Mouse (Mus musculus) heart, postnatal 14 days (tissue): ENCODE measurements at regions not wholly inside any gene's neighbourhood (a gene's known extent, or its start where the extent isn't known, plus 50 kb on each side); places are given as distances from the start of the nearest gene placed in this dataset.
A peak's percentile ranks its signal among the peaks of the same experiment; 100 is the strongest.
"Not testable (repeated sequence)": the region's sequence is repeated elsewhere in the genome, so short reads cannot be mapped to it uniquely, and the experiment has no call there.

Source experiments
- DNase-seq, 2 experiments: peaks; one replicate each; pipeline ENCODE4 v3.0.0; 2021 to 2022
- intact Hi-C: fragments of 180-260 bp; cut with DNase I; formaldehyde crosslinking; loops from one replicate; pipeline ENCODE4 v1.15.1; 2025

DNA sequence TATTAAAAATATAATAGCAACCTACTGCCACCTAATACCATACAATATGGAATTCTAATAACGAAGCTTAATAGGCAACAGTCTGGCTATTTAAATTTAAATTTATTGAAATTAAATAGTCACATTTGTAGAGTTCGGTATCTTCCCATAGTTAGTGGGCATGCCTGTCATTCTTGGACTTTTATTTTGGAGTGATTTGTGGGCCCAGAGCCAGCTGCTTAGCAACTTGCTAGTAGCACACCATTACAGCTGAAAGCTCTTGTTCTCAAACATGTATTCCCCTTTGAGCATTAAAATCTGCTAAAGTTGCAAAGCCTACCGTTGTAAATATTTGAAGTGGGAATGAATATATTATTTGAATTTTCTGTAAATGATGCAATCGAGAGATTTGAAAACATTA lies 359.2 kb upstream of the Nrsn1 start:
- DNase-seq = peak; percentile 32 to 77
- intact Hi-C loops = no loop called here

DNA sequence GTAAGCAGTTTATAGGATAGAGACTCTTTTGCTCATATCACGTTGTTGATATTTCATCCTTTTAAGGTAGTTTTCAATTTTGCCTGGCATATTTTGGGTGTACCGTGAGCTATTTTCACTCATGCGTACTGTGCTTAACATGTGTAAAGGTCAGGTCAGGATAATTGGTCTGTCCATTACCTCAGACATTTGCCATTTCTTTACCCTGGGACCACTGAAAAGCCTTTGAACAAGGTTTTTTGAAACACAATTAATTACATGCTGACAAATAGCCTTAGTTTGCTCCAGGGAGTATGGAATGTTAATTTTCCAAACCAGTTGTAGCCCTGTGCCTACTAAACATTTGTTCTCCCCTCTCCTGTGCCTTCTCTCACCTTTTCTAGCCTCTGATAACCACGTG lies 347.3 kb upstream of the Nrsn1 start:
- no peak for DNase-seq
- intact Hi-C loops = no loop called here

DNA sequence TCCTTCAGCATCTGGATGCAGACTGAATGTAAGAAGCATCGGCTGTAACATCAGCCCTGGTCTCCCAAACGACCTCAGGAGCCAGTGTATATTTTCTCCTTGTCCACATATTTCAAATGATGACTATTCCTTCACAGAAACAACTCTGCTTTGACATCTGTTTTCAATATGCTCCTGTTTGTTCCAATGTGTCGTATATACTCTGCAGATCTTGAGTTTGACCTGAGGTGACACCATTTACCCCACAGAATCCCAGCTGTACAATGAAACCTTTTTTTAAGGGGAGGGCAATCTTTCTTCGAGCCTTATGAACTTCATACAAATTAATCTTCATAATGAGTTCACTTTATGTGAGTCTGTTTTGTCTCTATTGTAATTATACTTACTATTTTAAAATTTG lies 341.7 kb upstream of the Nrsn1 start:
- intact Hi-C loops = no loop called here
- DNase-seq = no peak

DNA sequence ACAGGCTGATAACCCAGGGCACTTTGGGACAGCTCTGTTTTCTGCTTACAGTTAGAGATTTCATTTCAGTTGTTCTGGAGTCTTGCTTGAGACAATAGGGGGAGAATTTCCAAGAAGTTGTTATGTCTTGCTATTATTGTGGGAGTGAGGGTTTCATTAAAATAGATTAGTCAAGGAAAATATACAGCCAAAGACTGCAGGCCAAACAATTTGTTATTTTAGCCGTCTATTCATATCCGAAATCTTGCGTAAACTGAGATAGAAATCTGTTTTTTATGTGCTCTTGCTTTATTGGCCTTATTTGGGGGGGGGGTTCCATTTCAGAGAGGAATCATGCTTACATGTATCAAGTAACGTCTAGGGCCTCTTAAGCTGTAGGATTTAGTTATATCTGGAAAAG lies 339.3 kb upstream of the Nrsn1 start:
- intact Hi-C loops = no loop called here
- DNase-seq = no peak

DNA sequence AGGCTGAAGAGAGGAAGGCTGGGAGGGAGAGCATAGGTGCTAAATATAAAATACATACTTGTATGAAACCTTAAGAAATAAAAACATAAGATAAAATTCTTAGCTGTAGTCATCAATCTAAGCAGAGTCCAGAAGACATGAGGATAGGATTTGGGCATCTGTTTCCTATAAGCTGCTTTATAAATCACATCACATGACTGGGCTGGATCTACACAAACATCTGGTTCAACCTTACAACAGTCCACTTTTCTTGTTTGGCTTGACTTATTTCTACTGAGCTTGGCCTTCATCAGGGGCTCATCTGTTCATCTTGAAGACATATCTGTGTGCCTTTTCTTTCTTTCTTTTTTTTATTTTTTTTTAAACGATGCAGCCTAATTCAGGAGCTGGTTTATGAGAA lies 338.9 kb upstream of the Nrsn1 start:
- no peak for DNase-seq
- intact Hi-C loops = no loop called here

DNA sequence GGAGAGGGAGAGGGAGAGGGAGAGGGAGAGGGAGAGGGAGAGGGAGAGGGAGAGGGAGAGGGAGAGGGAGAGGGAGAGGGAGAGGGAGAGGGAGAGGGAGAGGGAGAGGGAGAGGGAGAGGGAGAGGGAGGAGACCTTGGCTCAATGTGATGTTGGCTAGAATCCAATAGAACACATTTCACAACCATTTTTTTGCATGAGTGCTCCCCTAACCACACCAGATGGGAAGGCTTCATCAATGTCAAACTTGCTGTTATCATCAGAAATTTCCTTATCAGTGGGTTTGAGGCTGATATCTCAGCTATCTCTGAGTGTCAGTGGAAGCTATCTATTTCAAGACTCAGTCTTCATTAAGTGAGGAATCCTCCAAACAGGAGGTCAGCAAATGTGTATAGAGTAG lies 331.0 kb upstream of the Nrsn1 start:
- intact Hi-C loops, DNase-seq: not testable (repeated sequence)

DNA sequence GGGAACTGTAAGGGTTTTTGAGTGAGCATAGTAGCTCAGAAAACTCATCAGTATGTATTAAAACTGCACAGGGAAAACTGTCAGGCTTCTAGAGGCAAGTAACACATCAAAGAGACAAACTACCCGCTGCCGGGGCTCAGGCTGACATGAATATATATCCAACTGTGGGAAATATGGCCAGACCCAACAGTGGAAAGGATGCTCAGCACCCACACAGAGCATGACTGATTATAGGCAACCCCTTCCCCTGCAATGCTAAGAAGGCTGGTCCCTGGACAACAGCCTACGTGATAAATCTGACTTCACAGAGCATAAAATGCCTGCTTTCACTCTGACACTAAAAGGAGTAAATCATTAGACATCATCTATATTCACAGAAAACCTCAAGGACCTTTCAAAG lies 324.3 kb upstream of the Nrsn1 start:
- intact Hi-C loops = no loop called here

DNA sequence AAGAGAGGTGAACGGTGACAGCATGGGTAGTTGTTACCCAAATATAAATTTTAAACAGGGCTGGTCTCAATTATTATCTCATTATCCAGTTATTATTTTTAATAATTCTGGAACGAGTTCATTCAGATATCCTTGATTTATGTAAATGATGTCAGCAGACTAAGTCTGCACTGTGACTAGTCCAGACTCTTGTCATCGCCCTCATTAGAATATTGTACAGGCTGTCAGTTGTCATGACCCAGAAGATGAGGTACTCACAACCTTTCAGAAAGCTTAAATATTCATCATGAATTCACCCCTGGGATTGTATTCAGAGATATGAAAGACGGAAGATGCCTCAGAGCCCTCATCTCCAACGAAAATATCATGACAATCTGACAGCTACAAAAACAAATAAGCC lies 300.3 kb upstream of the Nrsn1 start:
- intact Hi-C loops = no loop called here
- DNase-seq = no peak

More for the DNA sequence above, 324.3 kb upstream of the Nrsn1 start:
- no peak for DNase-seq

DNA sequence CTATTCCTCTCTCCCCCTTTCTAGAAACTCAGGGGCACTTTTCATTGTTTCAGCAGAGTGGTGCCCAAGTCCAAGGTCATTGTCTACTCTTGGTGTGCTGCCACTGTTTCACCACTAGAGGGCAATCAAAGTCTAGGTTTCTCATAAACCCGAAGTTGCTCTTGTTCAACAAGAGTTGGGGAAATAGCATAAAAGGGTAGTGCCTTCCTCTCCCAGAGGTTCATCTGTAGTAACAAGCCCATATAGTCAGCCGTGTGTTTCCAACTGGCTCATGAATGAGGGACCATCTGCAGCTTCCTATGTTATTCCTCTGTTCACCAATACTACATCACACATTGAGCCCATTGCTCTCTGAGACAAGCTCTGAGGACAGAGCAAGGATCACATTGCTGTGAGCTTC lies 292.4 kb upstream of the Nrsn1 start:
- DNase-seq = peak; percentile 5 to 57
- intact Hi-C loops = loop anchor here (10.0 kb wide), 1 partner anchor 372 kb away; no protein-coding TSS in a partner anchor

DNA sequence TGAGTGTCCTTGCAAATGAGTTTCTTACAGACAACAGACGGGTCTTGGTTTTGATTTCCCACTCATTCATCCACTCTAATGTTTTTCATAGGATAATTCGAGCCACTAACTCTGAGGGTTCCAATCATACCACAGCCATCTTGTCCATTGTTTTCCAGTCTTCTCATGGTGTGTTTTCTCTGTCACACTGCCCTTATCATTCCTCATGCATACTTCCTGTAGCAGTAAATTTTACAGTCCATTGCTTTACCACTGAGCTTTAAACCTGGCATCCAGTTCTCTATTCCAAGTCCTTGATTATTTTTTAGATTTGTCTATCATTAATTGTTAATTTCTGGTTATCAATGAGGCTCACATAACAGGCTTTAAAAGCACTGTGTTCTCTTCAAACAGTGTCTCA lies 290.0 kb upstream of the Nrsn1 start:
- intact Hi-C loops = loop anchor here (10.0 kb wide), 1 partner anchor 374 kb away; no protein-coding TSS in a partner anchor
- no peak for DNase-seq

DNA sequence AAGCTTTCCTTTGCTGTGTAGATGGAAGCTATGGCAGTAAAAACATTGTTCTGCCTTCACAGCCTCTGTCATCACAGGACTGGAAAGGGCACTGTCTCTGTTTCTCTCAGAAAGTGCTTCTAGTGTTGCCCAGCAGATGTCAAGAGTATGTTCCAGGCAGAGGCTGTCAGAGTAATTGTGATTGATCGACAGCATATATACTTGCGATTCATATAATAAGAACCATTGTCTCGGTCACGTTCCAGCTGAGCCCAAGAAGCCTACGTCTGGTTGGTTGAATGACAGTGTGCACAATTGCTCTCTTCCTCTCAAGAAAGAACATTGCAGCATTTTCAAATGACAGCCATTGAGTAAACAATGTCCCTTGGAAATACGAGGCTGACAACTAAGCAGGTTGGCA lies 284.7 kb upstream of the Nrsn1 start:
- intact Hi-C loops = no loop called here
- DNase-seq = no peak

DNA sequence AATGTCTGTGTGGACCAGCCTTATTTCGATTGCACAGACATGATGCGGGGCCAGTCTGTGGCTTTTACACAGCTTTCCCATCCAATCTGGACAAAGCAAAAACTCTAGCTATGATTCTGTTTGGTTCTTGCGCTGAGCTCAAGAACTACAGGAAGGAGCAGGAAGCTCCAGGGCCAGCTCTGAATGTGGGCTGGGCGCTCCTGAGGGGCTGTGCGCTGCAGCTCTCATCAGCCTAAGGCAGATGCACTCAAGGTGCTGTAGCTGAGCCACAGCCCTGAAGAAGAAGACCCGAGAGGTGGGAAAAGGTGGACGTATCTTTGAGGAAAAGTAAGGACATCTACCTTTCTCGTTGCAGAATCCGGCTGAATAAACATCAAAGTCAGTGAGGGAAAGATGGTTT lies 278.2 kb upstream of the Nrsn1 start:
- DNase-seq = no peak
- intact Hi-C loops = no loop called here

DNA sequence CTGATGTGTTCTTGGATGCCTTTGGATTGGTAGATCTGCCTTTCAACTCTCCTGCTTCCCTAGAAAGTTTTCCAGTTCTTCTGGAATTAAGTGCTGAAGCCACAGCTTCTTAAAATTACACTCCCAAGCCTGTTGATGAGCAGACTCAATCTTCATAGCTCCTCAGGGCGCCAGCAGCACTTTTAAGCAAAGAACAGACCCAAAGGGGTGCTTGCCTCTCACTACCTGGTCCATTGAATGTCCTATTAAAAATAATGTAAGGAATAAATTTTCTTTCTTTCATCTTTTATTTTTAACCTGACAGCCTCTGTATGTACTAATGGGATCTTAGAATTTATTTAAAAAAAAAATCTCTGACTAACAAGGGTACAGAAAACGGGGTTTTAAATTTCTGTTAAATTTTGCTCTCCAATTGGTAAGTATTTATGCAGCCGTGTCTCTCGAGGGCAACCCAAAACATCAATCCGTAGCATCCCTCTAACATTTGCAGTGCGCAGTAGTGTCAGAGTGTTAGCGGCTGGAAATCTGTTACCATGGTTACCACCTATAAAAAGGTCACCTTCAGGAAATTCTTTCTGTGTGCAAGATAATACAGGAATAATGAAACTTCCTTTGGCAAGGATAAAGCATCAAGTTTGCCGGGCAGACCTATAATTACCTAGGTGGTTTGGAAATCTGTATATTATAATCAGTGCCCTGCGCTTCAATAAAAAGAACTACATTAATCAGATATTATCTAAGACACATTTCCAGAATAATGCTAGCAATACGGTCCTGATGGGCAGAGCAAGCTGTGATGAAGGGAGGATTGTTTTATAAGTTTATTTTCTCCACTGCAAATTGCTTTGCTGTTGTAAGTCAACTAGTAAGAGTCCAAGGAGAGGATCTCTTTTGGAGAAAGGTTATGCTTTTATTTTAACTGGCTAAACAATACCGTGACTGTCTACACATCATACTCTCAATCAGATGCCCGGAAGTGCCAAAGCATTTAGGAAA lies 277.1 kb upstream of the Nrsn1 start:
- DNase-seq = no peak
- intact Hi-C loops = no loop called here

DNA sequence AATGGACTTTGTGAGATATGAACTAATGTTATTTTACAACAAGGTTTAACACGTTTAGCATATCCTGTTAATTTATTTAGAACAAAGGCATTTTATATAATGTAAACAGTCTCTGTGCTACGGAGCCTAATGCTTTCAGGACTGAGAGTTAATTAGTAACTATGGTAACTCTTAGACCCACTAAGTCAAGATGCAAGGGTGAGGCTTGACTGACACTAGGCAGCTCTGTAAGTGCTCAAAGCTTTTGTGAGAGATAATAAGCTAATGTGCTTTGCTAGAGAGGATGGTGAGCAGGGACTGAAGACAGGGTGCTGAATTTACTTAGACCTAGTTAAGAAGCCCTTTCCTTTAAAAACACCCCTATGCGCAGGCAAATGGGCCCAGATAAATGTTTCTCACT lies 253.8 kb upstream of the Nrsn1 start:
- intact Hi-C loops = no loop called here

DNA sequence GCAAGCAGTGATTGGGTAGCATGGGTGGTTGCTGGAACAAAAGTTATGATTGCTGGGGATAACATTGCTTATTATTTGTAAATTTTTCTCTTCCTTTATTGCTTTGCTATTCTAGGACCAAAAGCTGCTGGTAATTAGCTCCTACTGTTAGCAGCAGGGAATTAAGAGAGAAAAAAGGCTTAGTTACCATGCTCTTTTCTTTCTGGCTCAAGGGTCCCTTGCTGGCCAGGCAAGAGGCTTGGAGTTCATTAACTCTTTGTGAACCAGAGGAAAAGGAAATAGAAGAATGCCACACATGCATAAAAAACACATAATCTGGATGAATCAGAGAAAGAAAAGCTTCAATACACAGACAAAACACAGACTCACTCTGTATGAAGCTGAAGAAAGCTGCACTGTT lies 237.1 kb upstream of the Nrsn1 start:
- intact Hi-C loops = no loop called here
- DNase-seq = no peak

More for the DNA sequence above, 253.8 kb upstream of the Nrsn1 start:
- DNase-seq = no peak

DNA sequence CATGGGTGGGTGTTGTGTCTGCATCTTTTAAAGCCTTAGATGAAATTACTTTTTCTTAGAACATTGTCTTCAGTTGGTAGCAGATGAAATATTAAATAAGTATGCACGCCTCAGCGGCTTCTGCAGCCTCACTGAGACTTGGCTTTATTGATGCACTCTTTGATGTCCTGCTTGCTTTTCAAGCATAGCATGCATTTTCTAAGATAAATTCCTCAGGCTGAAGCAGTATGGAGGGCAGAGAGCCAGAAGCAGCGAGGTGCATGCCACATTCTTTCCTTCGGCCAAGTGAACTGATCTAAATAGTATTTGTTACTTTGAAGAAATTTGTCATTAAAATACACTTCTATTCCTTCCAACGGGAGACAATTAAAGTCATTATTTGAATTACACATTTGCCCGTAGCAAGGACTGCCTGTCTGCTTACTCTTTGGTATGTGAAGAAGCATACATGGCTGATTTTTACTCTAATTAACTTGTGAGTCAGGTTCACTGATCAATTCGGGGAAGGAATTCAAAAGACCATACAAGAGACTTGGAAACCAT lies 224.3 kb upstream of the Nrsn1 start:
- no peak for DNase-seq
- intact Hi-C loops = no loop called here

DNA sequence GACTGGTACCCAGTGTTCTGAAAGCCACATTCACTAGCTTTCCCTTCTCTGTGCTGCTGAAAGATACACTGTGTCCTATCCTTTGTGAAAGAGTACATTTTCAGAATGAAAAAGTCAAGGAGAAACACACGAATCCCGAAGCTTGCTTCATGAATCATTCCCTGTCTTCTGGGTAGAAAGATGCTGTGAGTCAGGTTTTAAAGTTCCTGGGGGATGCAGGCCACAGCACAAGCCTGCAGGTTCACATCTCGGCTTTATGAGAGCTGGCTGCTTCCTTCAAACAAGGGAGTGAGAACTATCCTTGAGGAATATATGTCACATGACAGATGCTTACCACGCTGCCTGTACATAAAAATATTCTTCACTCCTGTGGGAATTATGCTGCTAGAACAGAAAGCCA lies 219.7 kb upstream of the Nrsn1 start:
- DNase-seq = no peak
- intact Hi-C loops = no loop called here

DNA sequence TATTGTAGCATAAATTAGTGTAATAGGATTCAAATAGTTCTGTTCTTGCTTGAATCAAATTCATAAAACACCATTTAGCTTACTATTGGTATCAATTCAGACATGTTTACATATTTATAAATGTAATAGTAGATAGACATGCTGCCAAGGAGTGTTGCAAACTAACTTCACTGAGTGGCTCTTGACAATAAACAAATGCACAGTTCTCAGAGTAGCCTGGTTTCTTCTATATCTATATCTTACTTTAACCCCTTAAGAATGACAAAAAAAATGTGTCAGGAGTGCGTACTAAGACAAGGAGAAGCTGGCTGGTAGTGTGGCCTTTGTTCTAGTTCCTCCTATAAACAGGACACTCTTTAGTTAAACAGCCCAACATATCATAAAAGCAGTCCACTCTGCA lies 213.0 kb upstream of the Nrsn1 start:
- no peak for DNase-seq
- intact Hi-C loops = no loop called here

DNA sequence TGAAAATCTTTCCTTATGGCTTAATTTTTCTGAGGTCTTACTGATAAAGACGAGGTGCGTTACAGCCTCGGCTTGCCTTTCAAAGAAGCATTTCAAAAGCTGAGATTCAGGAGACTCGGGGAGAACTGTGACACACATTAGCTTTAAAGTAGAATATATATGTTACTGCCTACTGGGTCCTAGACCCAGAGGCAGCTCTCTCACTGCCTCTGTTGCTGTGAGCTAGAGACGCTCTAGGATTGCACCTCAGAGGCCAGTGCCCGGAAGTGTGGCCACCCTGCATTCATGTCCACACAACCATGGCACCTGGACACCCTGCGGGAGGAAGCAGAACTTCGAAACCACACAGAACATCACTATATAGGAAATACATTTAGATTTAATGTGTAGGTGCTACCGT lies 181.6 kb upstream of the Nrsn1 start:
- intact Hi-C loops = no loop called here

DNA sequence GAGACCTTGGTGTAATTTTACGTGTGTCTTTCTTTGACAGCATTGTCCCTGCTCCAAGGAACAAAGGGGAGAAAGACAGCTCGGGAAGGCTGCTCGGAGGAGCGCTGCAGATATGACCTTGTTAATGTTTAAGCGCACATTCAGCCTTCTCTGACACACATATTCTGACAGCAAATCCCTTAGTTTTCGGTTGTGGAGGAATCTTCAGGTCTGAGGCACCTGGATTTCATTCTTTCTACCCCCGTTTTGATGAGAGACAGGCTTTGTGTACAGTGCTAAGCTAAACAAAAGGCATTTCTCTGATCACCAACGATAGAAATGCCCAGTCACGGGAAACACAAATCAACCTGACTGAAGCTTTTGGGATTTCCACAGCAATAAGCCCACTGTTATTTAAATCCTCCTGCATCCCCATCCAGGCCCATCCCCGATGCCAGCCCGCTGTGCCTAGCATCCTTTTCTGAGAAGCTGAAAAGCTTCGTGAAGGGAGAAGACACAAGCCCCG lies 181.1 kb upstream of the Nrsn1 start:
- no peak for DNase-seq
- intact Hi-C loops = no loop called here

More for the DNA sequence above, 181.6 kb upstream of the Nrsn1 start:
- DNase-seq = no peak

DNA sequence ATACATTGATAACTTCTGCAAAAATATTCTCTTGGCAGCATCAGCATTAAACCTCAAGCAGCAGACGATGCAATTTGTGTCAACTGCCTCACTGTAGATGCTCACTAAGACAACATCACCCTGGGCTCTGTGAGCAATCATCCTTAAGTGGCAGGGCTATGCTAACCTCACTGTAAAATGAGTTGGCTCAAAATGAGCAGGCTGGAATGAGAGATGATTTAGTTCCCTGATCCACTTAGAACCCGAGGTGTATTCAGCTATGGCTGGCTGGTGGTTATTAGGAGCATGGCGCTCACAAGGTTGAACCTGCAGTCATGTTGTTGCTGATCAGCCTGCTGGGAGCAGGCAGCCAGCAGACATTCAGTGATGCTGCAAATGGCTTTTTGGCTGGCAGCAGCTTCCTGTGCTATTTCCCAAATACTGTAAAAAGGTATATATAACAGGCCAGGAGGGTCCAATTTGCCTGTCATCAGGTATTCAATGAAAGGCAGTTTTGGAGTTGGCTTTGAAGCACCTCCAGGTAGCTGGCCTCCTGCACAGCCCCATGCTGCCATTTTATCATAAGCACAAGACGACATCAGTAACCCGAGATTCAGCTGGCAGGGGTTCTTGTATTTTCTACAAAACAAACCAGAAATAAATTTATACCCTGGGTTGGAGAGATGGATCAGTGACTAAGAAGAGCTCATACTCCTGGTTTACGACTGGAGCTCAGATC lies 159.6 kb upstream of the Nrsn1 start:
- intact Hi-C loops = no loop called here
- no peak for DNase-seq
